Mouse (Mus musculus): Measurements from ENCODE around the gene Dock9.

DNA sequence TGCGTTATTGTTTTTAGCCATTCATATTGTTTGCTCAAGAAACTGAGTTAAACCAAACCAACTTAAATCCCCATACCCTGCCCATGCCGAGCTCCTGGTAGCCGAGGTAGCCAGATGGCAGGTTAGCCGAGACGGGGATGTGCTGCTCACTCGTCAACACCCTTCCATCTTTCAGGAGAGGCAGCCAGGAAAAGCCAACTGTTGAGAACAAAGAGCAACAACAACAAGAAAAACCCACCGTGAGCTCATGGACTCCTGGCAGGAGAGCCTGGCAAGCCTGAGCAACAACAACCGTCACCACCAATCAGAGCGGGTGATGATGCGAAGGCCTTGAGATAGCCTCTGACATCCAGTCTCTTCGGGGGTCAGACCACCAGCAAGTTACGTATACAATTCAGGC lies 170.9 kb downstream of the Dock9 start:
- TF ChIP-seq CTCF (IDR thresholded peaks at IDR 0.05; ENCODE audit: low read depth): no peak
- no peak for TF ChIP-seq EP300 (IDR thresholded peaks at IDR 0.05; ENCODE audit: low read depth)

All from heart, postnatal 0 days (tissue).